Mouse (Mus musculus): Measurements from ENCODE around the gene Htr5a. TPM values are rescaled to one million over a fixed set of nuclear protein-coding genes. Genes with fewer than 3 reads are reported as not detected.

Htr5a gene
- polyA plus RNA-seq, 1 experiment = not detected

- Histone ChIP-seq H3K36me3 (ENCODE audit: control insufficient read depth, insufficient read depth, low read length) (no peaks in the 10 kb centered on the region), H3K4me3 (ENCODE audit: insufficient read depth, low read depth, low read length) (no peak overlapping the region), H3K27ac (ENCODE audit: insufficient read depth, low read depth, low read length) (peak overlapping the region; percentile 45; the same call in 1 of the 2 replicates), H3K27me3 (replicated peaks; ENCODE audit: control insufficient read depth, insufficient read depth, low read length) (no peaks in the 10 kb centered on the region), H3K4me1 (ENCODE audit: control insufficient read depth, insufficient read depth, low read length) (no peaks in the 10 kb centered on the region)
- peak; percentile 72 for DNase-seq
- TF ChIP-seq POLR2A (IDR thresholded peaks at IDR 0.05; ENCODE audit: low read depth, low read length) (no peak), CTCF (conservative IDR thresholded peaks at IDR 0.05; ENCODE audit: insufficient read depth, insufficient read length, low read depth, low read length) (no peak)
- WGBS = 17% methylated on average over 7 of the region's 7 CpGs
Observed at GRCm38 (mm10) chr5:27827971-27828370, 14.0 kb upstream of the Htr5a start.

GRCm38 (mm10) chr5:27835096-27835495 lies 6.9 kb upstream of the Htr5a start:
- Histone ChIP-seq H3K4me3 (ENCODE audit: insufficient read depth, low read depth, low read length) (no peak overlapping the region), H3K27me3 (replicated peaks; ENCODE audit: control insufficient read depth, insufficient read depth, low read length) (no peaks in the 10 kb centered on the region), H3K4me1 (ENCODE audit: control insufficient read depth, insufficient read depth, low read length) (no peaks in the 10 kb centered on the region), H3K36me3 (ENCODE audit: control insufficient read depth, insufficient read depth, low read length) (no peaks in the 10 kb centered on the region), H3K27ac (ENCODE audit: insufficient read depth, low read depth, low read length) (no peak overlapping the region)
- DNase-seq = peak; percentile 54
- WGBS = 55% methylated on average over 2 of the region's 2 CpGs
- no peak for TF ChIP-seq CTCF (conservative IDR thresholded peaks at IDR 0.05; ENCODE audit: insufficient read depth, insufficient read length, low read depth, low read length)
- no peak for TF ChIP-seq POLR2A (IDR thresholded peaks at IDR 0.05; ENCODE audit: low read depth, low read length)

- Histone ChIP-seq H3K4me1 (ENCODE audit: control insufficient read depth, insufficient read depth, low read length) (no peaks in the 10 kb centered on the region), H3K4me3 (ENCODE audit: insufficient read depth, low read depth, low read length) (no peak overlapping the region), H3K27ac (ENCODE audit: insufficient read depth, low read depth, low read length) (no peak overlapping the region), H3K27me3 (replicated peaks; ENCODE audit: control insufficient read depth, insufficient read depth, low read length) (no peaks in the 10 kb centered on the region), H3K36me3 (ENCODE audit: control insufficient read depth, insufficient read depth, low read length) (no peaks in the 10 kb centered on the region)
- 10% methylated on average over 4 of the region's 4 CpGs for WGBS
- no peak for TF ChIP-seq POLR2A (IDR thresholded peaks at IDR 0.05; ENCODE audit: low read depth, low read length)
- TF ChIP-seq CTCF (conservative IDR thresholded peaks at IDR 0.05; ENCODE audit: insufficient read depth, insufficient read length, low read depth, low read length) = no peak
- peak; percentile 74 for DNase-seq
Observed at GRCm38 (mm10) chr5:27838061-27838460, 3.9 kb upstream of the Htr5a start.

- Histone ChIP-seq H3K36me3 (ENCODE audit: control insufficient read depth, insufficient read depth, low read length) (no peaks in the 10 kb centered on the region), H3K27ac (ENCODE audit: insufficient read depth, low read depth, low read length) (no peak overlapping the region), H3K27me3 (replicated peaks; ENCODE audit: control insufficient read depth, insufficient read depth, low read length) (no peaks in the 10 kb centered on the region), H3K4me1 (ENCODE audit: control insufficient read depth, insufficient read depth, low read length) (no peaks in the 10 kb centered on the region), H3K4me3 (ENCODE audit: insufficient read depth, low read depth, low read length) (no peak overlapping the region)
- TF ChIP-seq CTCF (conservative IDR thresholded peaks at IDR 0.05; ENCODE audit: insufficient read depth, insufficient read length, low read depth, low read length) = no peak
- TF ChIP-seq POLR2A (IDR thresholded peaks at IDR 0.05; ENCODE audit: low read depth, low read length) = no peak
- no peak for DNase-seq
- 73% methylated on average over 28 of the region's 28 CpGs for WGBS
Observed at GRCm38 (mm10) chr5:27842671-27843320, 847 bp downstream of the Htr5a start.

GRCm38 (mm10) chr5:27846979-27847378 lies 5.0 kb downstream of the Htr5a start:
- DNase-seq = no peak
- no peaks in the 10 kb centered on the region for H3K36me3 ChIP-seq (ENCODE audit: control insufficient read depth, insufficient read depth, low read length)
- 64% methylated on average over 5 of the region's 5 CpGs for WGBS

GRCm38 (mm10) chr5:27854290-27854689 lies 12.3 kb downstream of the Htr5a start:
- Histone ChIP-seq H3K27me3 (replicated peaks; ENCODE audit: control insufficient read depth, insufficient read depth, low read length) (no peaks in the 10 kb centered on the region), H3K36me3 (ENCODE audit: control insufficient read depth, insufficient read depth, low read length) (no peaks in the 10 kb centered on the region), H3K4me3 (ENCODE audit: insufficient read depth, low read depth, low read length) (no peak overlapping the region), H3K27ac (ENCODE audit: insufficient read depth, low read depth, low read length) (no peak overlapping the region), H3K4me1 (ENCODE audit: control insufficient read depth, insufficient read depth, low read length) (no peaks in the 10 kb centered on the region)
- WGBS = 66% methylated on average over 1 of the region's 1 CpGs
- TF ChIP-seq CTCF (conservative IDR thresholded peaks at IDR 0.05; ENCODE audit: insufficient read depth, insufficient read length, low read depth, low read length) (peak; percentile 21; the same call in 1 of the 2 replicates), POLR2A (IDR thresholded peaks at IDR 0.05; ENCODE audit: low read depth, low read length) (no peak)
- peak; percentile 36 for DNase-seq

More at GRCm38 (mm10) chr5:27846979-27847378, 5.0 kb downstream of the Htr5a start:
- TF ChIP-seq POLR2A (IDR thresholded peaks at IDR 0.05; ENCODE audit: low read depth, low read length) = no peak
- TF ChIP-seq CTCF (conservative IDR thresholded peaks at IDR 0.05; ENCODE audit: insufficient read depth, insufficient read length, low read depth, low read length) = no peak
- Histone ChIP-seq H3K4me1 (ENCODE audit: control insufficient read depth, insufficient read depth, low read length) (no peaks in the 10 kb centered on the region), H3K27ac (ENCODE audit: insufficient read depth, low read depth, low read length) (no peak overlapping the region), H3K27me3 (replicated peaks; ENCODE audit: control insufficient read depth, insufficient read depth, low read length) (no peaks in the 10 kb centered on the region), H3K4me3 (ENCODE audit: insufficient read depth, low read depth, low read length) (no peak overlapping the region)

GRCm38 (mm10) chr5:27855726-27856125 lies 13.8 kb downstream of the Htr5a start:
- Histone ChIP-seq H3K27ac (ENCODE audit: insufficient read depth, low read depth, low read length) (no peak overlapping the region), H3K36me3 (ENCODE audit: control insufficient read depth, insufficient read depth, low read length) (no peaks in the 10 kb centered on the region), H3K4me3 (ENCODE audit: insufficient read depth, low read depth, low read length) (no peak overlapping the region), H3K4me1 (ENCODE audit: control insufficient read depth, insufficient read depth, low read length) (no peaks in the 10 kb centered on the region), H3K27me3 (replicated peaks; ENCODE audit: control insufficient read depth, insufficient read depth, low read length) (no peaks in the 10 kb centered on the region)
- no peak for DNase-seq
- TF ChIP-seq POLR2A (IDR thresholded peaks at IDR 0.05; ENCODE audit: low read depth, low read length) = no peak
- TF ChIP-seq CTCF (conservative IDR thresholded peaks at IDR 0.05; ENCODE audit: insufficient read depth, insufficient read length, low read depth, low read length) = no peak
- 75% methylated on average over 2 of the region's 2 CpGs for WGBS
